Comparison of ENCODE assay signal across 32 mouse cellular contexts in genomic region chr5:134859193-134859592, GRCm38 (mm10). TPM values are rescaled to one million over a fixed set of nuclear protein-coding genes. Genes with fewer than 3 reads are reported as not detected.
"Had no signal": no experiment of that assay in that cellular context is flagged by ENCODE, and none has a peak within 500 bp of the region (broad histone marks: within the 10 kb centered on the region; RNA-seq: fewer than 3 reads in every experiment).

No protein-coding gene starts in this region.

- ATAC-seq: midbrain, embryonic 13.5 days; midbrain, embryonic 16.5 days had no signal

- H3K4me1 ChIP-seq: liver, embryonic 13.5 days; lung, embryonic 15.5 days; midbrain, embryonic 10.5 days; midbrain, embryonic 13.5 days; neural tube, embryonic 13.5 days had no signal

- H3K36me3 ChIP-seq: limb, embryonic 10.5 days; limb, embryonic 13.5 days; liver, embryonic 13.5 days; lung, embryonic 15.5 days; midbrain, embryonic 10.5 days; midbrain, embryonic 13.5 days; neural tube, embryonic 13.5 days had no signal

- H3K9me3 ChIP-seq: limb, embryonic 10.5 days; limb, embryonic 13.5 days; liver, embryonic 13.5 days; lung, embryonic 15.5 days; neural tube, embryonic 13.5 days had no signal

- H3K27ac ChIP-seq: limb, embryonic 10.5 days; limb, embryonic 13.5 days; liver, embryonic 13.5 days; lung, embryonic 15.5 days; midbrain, embryonic 10.5 days; midbrain, embryonic 13.5 days; neural tube, embryonic 13.5 days; stomach, postnatal 0 days had no signal

- DNase-seq: kidney, adult 18-20 months; kidney, adult 9 months; kidney, postnatal 14 days; kidney, postnatal 4 days; liver, embryonic 13.5 days; lung, adult 18-20 months; lung, postnatal 10 days; lung, postnatal 36 days; retina, postnatal 1 day; thymus, adult 2 months; thymus, postnatal 14 days; thymus, postnatal 4 days had no signal

- H3K4me2 ChIP-seq: limb, embryonic 13.5 days; liver, embryonic 13.5 days; lung, embryonic 15.5 days; midbrain, embryonic 13.5 days; neural tube, embryonic 13.5 days had no signal

- H3K4me3 ChIP-seq: limb, embryonic 10.5 days; limb, embryonic 13.5 days; liver, embryonic 13.5 days; lung, embryonic 15.5 days; megakaryocyte, embryonic 14.5 days; midbrain, embryonic 10.5 days; midbrain, embryonic 13.5 days; myocyte; neural tube, embryonic 13.5 days had no signal

- H3K27me3 ChIP-seq: limb, embryonic 13.5 days; liver, embryonic 13.5 days; lung, embryonic 15.5 days; midbrain, embryonic 13.5 days; neural tube, embryonic 13.5 days had no signal

- H3K9ac ChIP-seq: limb, embryonic 13.5 days; liver, embryonic 13.5 days; lung, embryonic 15.5 days; midbrain, embryonic 13.5 days; neural tube, embryonic 13.5 days had no signal

RNA-seq across cellular contexts. Expression of gene Tmem270, which starts 47.3 kb away (rescaled TPM):
- total RNA-seq: layer of hippocampus, adult 18-20 months; layer of hippocampus, postnatal 14 days; left cerebral cortex, adult 8-10 months; left cerebral cortex, postnatal 25 days; monocyte, adult 5-6 weeks; neutrophil, adult 5-6 weeks had no signal
- polyA plus RNA-seq: kidney, embryonic 16.5 days; limb, embryonic 10.5 days; limb, embryonic 13.5 days; liver, embryonic 13.5 days; lung, embryonic 15.5 days; midbrain, embryonic 10.5 days; midbrain, embryonic 13.5 days; midbrain, embryonic 16.5 days; myocyte; neural tube, embryonic 13.5 days; small intestine, adult 2 months; spleen, adult 2 months; stomach, embryonic 14.5 days; stomach, postnatal 0 days; thymus, adult 2 months had no signal

RNA-seq across cellular contexts. Expression of gene Cldn13, which starts 56.1 kb away (rescaled TPM):
- total RNA-seq: layer of hippocampus, adult 18-20 months; layer of hippocampus, postnatal 14 days; left cerebral cortex, adult 8-10 months; left cerebral cortex, postnatal 25 days; monocyte, adult 5-6 weeks; neutrophil, adult 5-6 weeks had no signal
- polyA plus RNA-seq: midbrain, embryonic 16.5 days; myocyte; small intestine, adult 2 months had no signal
